Mouse (Mus musculus) kidney, embryonic 15.5 days (tissue): ENCODE measurements around the gene Rara. TPM values are rescaled to one million over a fixed set of nuclear protein-coding genes. Genes with fewer than 3 reads are reported as not detected.
"Not testable (repeated sequence)": the region's sequence is repeated elsewhere in the genome, so short reads cannot be mapped to it uniquely, and the experiment has no call there.

Experiments used
- ATAC-seq: fragments of 200-750 bp; cut with Nextera tagmentation; replicated peaks from 2 replicates; pipeline ENCODE4 v1.8.0; 2017; ENCODE audit warnings: moderate TSS enrichment; ENCODE audit not compliant: low FRiP score
- H3K27ac ChIP-seq: fragments of 300-500 bp; sonication (generic); 2 replicates; pipeline ENCODE4 v1.5.1; 2015; ENCODE audit warnings: mild to moderate bottlenecking, inconsistent platforms
- H3K27me3 ChIP-seq: fragments of 300-500 bp; sonication (generic); 2 replicates; pipeline ENCODE4 v1.6.1; 2015; ENCODE audit warnings: inconsistent platforms
- H3K36me3 ChIP-seq: fragments of 300-500 bp; sonication (generic); 2 replicates; pipeline ENCODE4 v1.6.1; 2015; ENCODE audit warnings: inconsistent platforms
- H3K4me1 ChIP-seq: fragments of 300-500 bp; sonication (generic); 2 replicates; pipeline ENCODE4 v1.6.1; 2015; ENCODE audit warnings: inconsistent platforms
- H3K4me2 ChIP-seq: fragments of 300-500 bp; sonication (generic); 2 replicates; pipeline ENCODE4 v1.6.1; 2015; ENCODE audit warnings: moderate library complexity, mild to moderate bottlenecking, inconsistent platforms
- H3K4me3 ChIP-seq: fragments of 300-500 bp; sonication (generic); replicated peaks from 2 replicates; pipeline ENCODE4 v1.5.1; 2015; ENCODE audit warnings: mild to moderate bottlenecking, inconsistent platforms
- H3K9ac ChIP-seq: fragments of 300-500 bp; sonication (generic); 2 replicates; pipeline ENCODE4 v1.6.1; 2015; ENCODE audit warnings: mild to moderate bottlenecking, inconsistent platforms
- H3K9me3 ChIP-seq: fragments of 300-500 bp; sonication (generic); replicated peaks from 2 replicates; pipeline ENCODE4 v1.6.1; 2016; ENCODE audit warnings: inconsistent platforms
- WGBS: fragments of 180-500 bp; shearing (Covaris S2); methylation state at CpG from one replicate; pipeline ENCODE4 v1.1.7; 2015; ENCODE audit warnings: mixed read lengths; 5-methylcytosine and 5-hydroxymethylcytosine counted together
- polyA plus RNA-seq: library from polyadenylated mRNA; unstranded; fragments of >200 nt; fragmentation: Nextera tagmentation; extraction: Ambion mirVana; gene quantifications from 2 replicates; pipeline ENCODE4 v1.2.1, GENCODE M21; 2015

Gene Rara
- polyA plus RNA-seq, 1 experiment from 2014 or later = 32.1 TPM

- Histone ChIP-seq H3K27ac (no peak overlapping the region), H3K4me2 (no peak overlapping the region), H3K4me1 (peaks cover 29% of the 10 kb centered on the region), H3K36me3 (peaks cover 7% of the 10 kb centered on the region; the same call in 1 of the 2 replicates), H3K27me3 (peaks cover 33% of the 10 kb centered on the region), H3K9ac (no peak overlapping the region), H3K9me3 (no peaks in the 10 kb centered on the region), H3K4me3 (no peak overlapping the region)
- WGBS = 80% methylated on average over 4 of the region's 5 CpGs
- ATAC-seq = no peak
Measured at GRCm38 (mm10) chr11:98979356-98979755, 51.7 kb downstream of the Rara start.

DNA sequence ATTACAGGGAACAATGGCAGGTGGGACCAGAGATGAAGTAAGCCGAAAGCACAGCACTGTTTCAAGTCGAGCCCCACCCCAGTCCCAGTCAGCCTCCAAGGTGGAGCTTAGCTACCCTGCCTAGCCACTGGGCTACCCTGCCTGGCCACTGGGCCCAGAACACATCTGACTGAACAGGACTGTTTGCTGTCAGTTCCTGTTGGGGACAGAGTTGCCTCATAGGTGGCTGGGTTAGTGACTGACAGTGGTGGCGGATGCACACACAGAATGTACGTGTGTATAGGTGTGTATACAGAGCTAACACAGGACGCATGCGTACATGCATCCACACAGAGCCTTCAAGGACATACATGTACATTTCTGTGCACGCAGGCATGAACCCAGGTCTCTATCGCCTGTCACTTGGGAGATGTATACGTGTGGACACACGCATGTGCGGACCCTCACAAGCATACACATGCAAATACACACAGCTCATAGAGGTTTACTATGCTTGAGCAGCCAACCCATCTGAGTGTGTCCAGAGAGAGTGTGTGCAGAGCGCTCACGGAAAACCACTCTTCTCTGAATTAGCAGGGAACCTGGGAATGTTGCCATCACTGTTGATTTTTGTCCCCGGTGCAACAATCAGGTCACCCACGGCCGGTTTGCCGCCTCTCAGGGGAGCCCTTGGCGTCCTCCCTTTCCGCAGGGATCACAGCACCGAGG, 53.8 kb downstream of the Rara start:
- ATAC-seq = peak; percentile 23; the same call in 1 of the 2 replicates
- Histone ChIP-seq H3K4me1 (peaks cover 37% of the 10 kb centered on the region), H3K4me3 (peak overlapping the region; percentile 58), H3K9ac (peak overlapping the region; percentile 50), H3K4me2 (peak overlapping the region; percentile 97), H3K27me3 (peaks cover 33% of the 10 kb centered on the region), H3K36me3 (no peaks in the 10 kb centered on the region), H3K27ac (no peak overlapping the region), H3K9me3 (no peaks in the 10 kb centered on the region)
- WGBS = 35% methylated on average over 20 of the region's 20 CpGs

- no peaks in the 10 kb centered on the region for H3K36me3 ChIP-seq
- WGBS = under 1% methylated on average over 89 of the region's 94 CpGs
- peak overlapping the region; percentile 58 for H3K4me3 ChIP-seq
- H3K4me2 ChIP-seq = peak overlapping the region; percentile 97
- H3K9ac ChIP-seq = peak overlapping the region; percentile 50
- H3K27me3 ChIP-seq = peaks cover 33% of the 10 kb centered on the region
- peak; percentile 54 for ATAC-seq
- H3K4me1 ChIP-seq = peaks cover 37% of the 10 kb centered on the region
- no peak overlapping the region for H3K27ac ChIP-seq
- no peaks in the 10 kb centered on the region for H3K9me3 ChIP-seq
Measured at GRCm38 (mm10) chr11:98981997-98982772, 54.6 kb downstream of the Rara start.

DNA sequence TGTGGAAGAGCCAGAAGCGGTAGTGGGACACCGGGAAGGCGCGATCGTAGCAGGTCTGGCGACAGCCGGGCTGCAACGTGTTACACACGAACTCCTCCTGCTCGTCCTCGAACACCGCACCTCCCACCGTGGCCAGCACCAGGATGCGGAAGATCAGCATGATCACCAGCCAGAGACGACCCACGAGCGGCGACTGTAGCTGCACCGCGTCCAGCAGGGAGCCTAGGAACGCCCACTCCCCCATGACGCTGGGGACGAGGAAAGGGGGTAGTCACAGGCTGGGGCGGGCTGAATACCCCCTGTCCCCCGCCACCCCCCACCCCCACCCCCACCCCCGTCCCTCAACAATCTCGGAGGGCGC, 55.1 kb downstream of the Rara start, which contains the start of gene Gjd3:
Gjd3 (minus strand) TSS at position 244 of the 361 bp plus-strand sequence.
- 0% methylated on average over 25 of the region's 28 CpGs for WGBS

DNA sequence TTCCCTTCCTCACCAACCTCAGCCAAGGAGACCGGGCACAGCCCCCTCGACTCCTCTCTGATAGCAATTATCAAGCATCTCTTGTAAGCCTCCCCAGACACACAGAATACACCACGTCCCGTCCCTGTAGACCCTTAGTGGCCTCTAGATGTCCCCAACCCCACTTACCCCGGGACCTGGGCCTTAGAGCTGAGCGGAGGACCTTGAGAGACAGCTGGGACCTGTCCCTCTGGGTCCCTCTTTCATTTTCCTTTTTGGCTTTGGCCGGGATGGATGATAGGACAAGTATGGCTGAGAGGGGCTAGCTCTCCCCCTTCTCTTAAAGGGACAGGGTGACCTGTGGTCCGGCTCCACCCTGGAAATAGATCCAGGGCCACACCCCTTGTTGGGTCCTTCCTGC, 55.9 kb downstream of the Rara start:
- Histone ChIP-seq H3K4me2 (peak overlapping the region; percentile 97), H3K36me3 (peaks cover 4% of the 10 kb centered on the region; the same call in 1 of the 2 replicates)

More for the DNA sequence above, 55.1 kb downstream of the Rara start, which contains the start of gene Gjd3:
- Histone ChIP-seq H3K4me3 (peak within 1 kb of the TSS; percentile 58), H3K27me3 (peaks cover 33% of the 10 kb centered on the region), H3K4me1 (peaks cover 37% of the 10 kb centered on the region), H3K27ac (no peak within 1 kb of the TSS), H3K9ac (peak within 1 kb of the TSS; percentile 50), H3K36me3 (0 out of 2 replicates have a peak, but pooled peaks cover 2% of the 10 kb centered on the region), H3K9me3 (no peaks in the 10 kb centered on the region), H3K4me2 (peak within 1 kb of the TSS; percentile 97)
- peak; percentile 35; the same call in 1 of the 2 replicates for ATAC-seq

DNA sequence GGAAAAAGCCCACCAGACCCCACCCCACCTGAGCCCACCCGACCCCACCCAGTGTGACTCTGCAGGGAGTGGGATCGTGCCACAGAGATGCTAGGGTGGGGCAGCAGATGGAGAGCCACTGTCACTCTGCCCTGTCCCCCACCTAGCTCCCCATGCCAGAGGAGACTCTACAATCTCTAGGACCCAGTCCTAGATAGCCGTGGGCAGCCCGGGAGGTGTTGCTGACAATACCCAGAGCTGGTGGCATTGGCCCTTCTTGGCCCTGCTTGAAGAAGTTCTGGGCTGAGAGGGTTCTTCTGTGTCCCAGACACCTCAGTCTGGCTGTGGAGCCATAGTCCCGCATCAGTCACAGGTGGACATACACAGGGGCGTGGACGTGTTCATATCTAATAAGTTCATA, 57.9 kb downstream of the Rara start:
- Histone ChIP-seq H3K27me3 (peaks cover 29% of the 10 kb centered on the region), H3K4me2 (no peak overlapping the region), H3K9me3 (no peaks in the 10 kb centered on the region), H3K4me1 (peaks cover 33% of the 10 kb centered on the region), H3K27ac (no peak overlapping the region), H3K4me3 (no peak overlapping the region), H3K9ac (no peak overlapping the region), H3K36me3 (peaks cover 21% of the 10 kb centered on the region)
- 87% methylated on average over 7 of the region's 7 CpGs for WGBS
- no peak for ATAC-seq

More for the DNA sequence above, 55.9 kb downstream of the Rara start:
- H3K27ac ChIP-seq = no peak overlapping the region
- no peak overlapping the region for H3K9ac ChIP-seq
- ATAC-seq = no peak
- 45% methylated on average over 8 of the region's 8 CpGs for WGBS
- H3K4me1 ChIP-seq = peaks cover 37% of the 10 kb centered on the region
- no peak overlapping the region for H3K4me3 ChIP-seq
- no peaks in the 10 kb centered on the region for H3K9me3 ChIP-seq
- peaks cover 33% of the 10 kb centered on the region for H3K27me3 ChIP-seq

- not testable (repeated sequence) for H3K27ac ChIP-seq, H3K27me3 ChIP-seq, ATAC-seq, H3K9ac ChIP-seq, H3K9me3 ChIP-seq, H3K4me3 ChIP-seq, H3K4me2 ChIP-seq
- H3K4me1 ChIP-seq = peaks cover 13% of the 10 kb centered on the region; the same call in 1 of the 2 replicates
- WGBS = 95% methylated on average over 6 of the region's 6 CpGs
- H3K36me3 ChIP-seq = peaks cover 48% of the 10 kb centered on the region
Measured at GRCm38 (mm10) chr11:98988260-98988659, 60.6 kb downstream of the Rara start.

- Histone ChIP-seq H3K9ac (no peak overlapping the region), H3K36me3 (peaks cover 74% of the 10 kb centered on the region), H3K4me3 (no peak overlapping the region), H3K27me3 (no peaks in the 10 kb centered on the region), H3K27ac (no peak overlapping the region), H3K4me2 (no peak overlapping the region), H3K4me1 (no peaks in the 10 kb centered on the region), H3K9me3 (no peaks in the 10 kb centered on the region)
- no peak for ATAC-seq
- WGBS = 80% methylated on average over 6 of the region's 6 CpGs
Measured at GRCm38 (mm10) chr11:98990866-98991265, 63.2 kb downstream of the Rara start.

GRCm38 (mm10) chr11:98995987-98996386, 68.4 kb downstream of the Rara start:
- ATAC-seq = no peak
- H3K27ac ChIP-seq = no peak overlapping the region
- no peak overlapping the region for H3K4me3 ChIP-seq
- no peaks in the 10 kb centered on the region for H3K4me1 ChIP-seq
- H3K27me3 ChIP-seq = no peaks in the 10 kb centered on the region
- H3K9me3 ChIP-seq = no peaks in the 10 kb centered on the region
- 94% methylated on average over 7 of the region's 7 CpGs for WGBS
- no peak overlapping the region for H3K4me2 ChIP-seq
- no peak overlapping the region for H3K9ac ChIP-seq
- peaks cover 100% of the 10 kb centered on the region for H3K36me3 ChIP-seq

DNA sequence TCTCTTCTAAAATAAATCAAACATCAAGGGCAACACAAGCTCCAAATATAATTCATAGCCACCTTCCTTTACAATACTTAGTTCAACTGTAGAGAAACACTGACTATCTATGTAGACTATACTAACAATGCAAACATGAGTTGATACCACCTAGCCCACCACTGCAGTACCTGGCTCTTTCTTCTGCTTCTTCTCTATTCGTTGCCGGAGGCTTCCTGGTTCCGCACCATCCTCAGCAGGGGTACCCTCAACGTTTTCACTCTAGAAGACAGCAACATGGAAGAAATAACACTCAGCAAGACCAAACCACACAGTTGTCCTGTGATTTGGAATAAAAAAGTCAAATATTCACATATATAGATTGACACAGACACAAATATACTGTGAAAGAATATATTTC, 70.0 kb downstream of the Rara start:
- no peak overlapping the region for H3K9ac ChIP-seq
- H3K9me3 ChIP-seq = no peaks in the 10 kb centered on the region
- no peak overlapping the region for H3K4me3 ChIP-seq
- H3K4me1 ChIP-seq = no peaks in the 10 kb centered on the region
- H3K4me2 ChIP-seq = no peak overlapping the region
- H3K27me3 ChIP-seq = no peaks in the 10 kb centered on the region
- 85% methylated on average over 4 of the region's 4 CpGs for WGBS
- no peak overlapping the region for H3K27ac ChIP-seq
- ATAC-seq = no peak
- peaks cover 100% of the 10 kb centered on the region for H3K36me3 ChIP-seq

GRCm38 (mm10) chr11:98998776-98999175, 71.2 kb downstream of the Rara start:
- no peak for ATAC-seq
- Histone ChIP-seq H3K36me3 (peaks cover 100% of the 10 kb centered on the region), H3K27ac (no peak overlapping the region), H3K4me2 (no peak overlapping the region), H3K4me3 (no peak overlapping the region), H3K9ac (no peak overlapping the region), H3K27me3 (no peaks in the 10 kb centered on the region), H3K9me3 (no peaks in the 10 kb centered on the region), H3K4me1 (no peaks in the 10 kb centered on the region)

DNA sequence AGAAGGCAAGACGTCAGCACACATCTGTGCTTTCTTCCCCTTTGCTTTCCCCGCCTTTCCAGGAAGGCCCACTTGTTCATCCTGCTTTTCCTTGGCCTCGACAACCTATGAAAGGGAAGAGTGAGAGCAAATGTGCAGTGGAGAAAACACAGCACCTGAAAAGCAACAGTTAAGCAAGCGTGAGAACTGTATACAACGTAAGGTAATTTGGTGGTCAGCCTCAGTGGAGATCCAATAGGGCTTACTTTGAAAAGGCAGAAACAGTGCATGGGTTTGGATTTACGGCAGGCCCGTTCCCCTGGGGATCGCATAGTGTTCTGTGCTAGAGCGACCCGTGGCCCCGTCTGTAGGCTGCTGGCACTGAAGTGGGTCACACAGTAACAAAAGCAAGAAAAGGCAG, 71.6 kb downstream of the Rara start:
- no peak overlapping the region for H3K4me2 ChIP-seq
- 75% methylated on average over 11 of the region's 11 CpGs for WGBS
- no peak overlapping the region for H3K9ac ChIP-seq
- H3K9me3 ChIP-seq = no peaks in the 10 kb centered on the region
- H3K36me3 ChIP-seq = peaks cover 100% of the 10 kb centered on the region
- H3K27me3 ChIP-seq = no peaks in the 10 kb centered on the region
- H3K4me3 ChIP-seq = no peak overlapping the region
- no peak overlapping the region for H3K27ac ChIP-seq
- ATAC-seq = no peak
- H3K4me1 ChIP-seq = no peaks in the 10 kb centered on the region
